Mouse (Mus musculus) lung, postnatal 0 days (tissue): ENCODE measurements around the gene Blvrb. TPM values are rescaled to one million over a fixed set of nuclear protein-coding genes. Genes with fewer than 3 reads are reported as not detected.

Experiments
- ATAC-seq: fragments of 200-750 bp; cut with Nextera tagmentation; 2 replicates; pipeline ENCODE4 v1.8.0; 2017; ENCODE audit warnings: moderate library complexity
- DNase-seq: peaks from one replicate; pipeline ENCODE4 v3.0.0-alpha.2; 2016; ENCODE audit warnings: low spot score
- H3K27ac ChIP-seq: fragments of 300-500 bp; sonication (generic); 2 replicates; pipeline ENCODE4 v1.5.1; 2014; ENCODE audit warnings: antibody characterized with exemption, mild to moderate bottlenecking, low read length, mixed read lengths
- H3K27me3 ChIP-seq: fragments of 300-500 bp; sonication (generic); replicated peaks from 2 replicates; pipeline ENCODE4 v1.6.1; 2014; ENCODE audit warnings: low read length, mixed read lengths; ENCODE audit not compliant: insufficient read depth
- H3K36me3 ChIP-seq: fragments of 300-500 bp; sonication (generic); 2 replicates; pipeline ENCODE4 v1.6.1; 2014; ENCODE audit warnings: low read length, mixed read lengths; ENCODE audit not compliant: insufficient read depth
- H3K4me1 ChIP-seq: fragments of 300-500 bp; sonication (generic); 2 replicates; pipeline ENCODE4 v1.6.1; 2014; ENCODE audit warnings: antibody characterized with exemption, low read depth, low read length, mixed read lengths; ENCODE audit not compliant: insufficient read depth
- H3K4me2 ChIP-seq: fragments of 300-500 bp; sonication (generic); replicated peaks from 2 replicates; pipeline ENCODE4 v1.6.1; 2014; ENCODE audit warnings: low read depth, mild to moderate bottlenecking, low read length, moderate library complexity, mixed read lengths
- H3K4me3 ChIP-seq: fragments of 300-500 bp; sonication (generic); 2 replicates; pipeline ENCODE4 v1.5.1; 2014; ENCODE audit warnings: low read depth, low read length
- H3K9ac ChIP-seq: fragments of 300-500 bp; sonication (generic); replicated peaks from 2 replicates; pipeline ENCODE4 v1.6.1; 2014; ENCODE audit warnings: low read depth, mild to moderate bottlenecking
- H3K9me3 ChIP-seq: fragments of 300-500 bp; sonication (generic); 2 replicates; pipeline ENCODE4 v1.6.1; 2016; ENCODE audit warnings: low read length, mixed read lengths
- CTCF ChIP-seq: IDR thresholded peaks from 2 replicates; pipeline ENCODE4 v1.5.1; 2016; ENCODE audit warnings: antibody characterized with exemption, mild to moderate bottlenecking
- EP300 ChIP-seq: IDR thresholded peaks from 2 replicates; pipeline ENCODE4 v1.6.1; 2016; ENCODE audit warnings: antibody characterized with exemption, mild to moderate bottlenecking, control low read depth
- WGBS: fragments of 180-500 bp; shearing (Covaris S2); extraction: QIAGEN DNeasy Blood & Tissue Kit; methylation state at CpG from one replicate; pipeline ENCODE4 v1.1.7; 2014; 5-methylcytosine and 5-hydroxymethylcytosine counted together
- polyA plus RNA-seq: library from polyadenylated mRNA; unstranded; fragments of >200 nt; fragmentation: Nextera tagmentation; extraction: Ambion mirVana; gene quantifications from 2 replicates; pipeline ENCODE4 v1.2.1, GENCODE M21; 2015

The Blvrb gene
- polyA plus RNA-seq, 1 experiment from 2014 or later = 63.4 TPM

DNA sequence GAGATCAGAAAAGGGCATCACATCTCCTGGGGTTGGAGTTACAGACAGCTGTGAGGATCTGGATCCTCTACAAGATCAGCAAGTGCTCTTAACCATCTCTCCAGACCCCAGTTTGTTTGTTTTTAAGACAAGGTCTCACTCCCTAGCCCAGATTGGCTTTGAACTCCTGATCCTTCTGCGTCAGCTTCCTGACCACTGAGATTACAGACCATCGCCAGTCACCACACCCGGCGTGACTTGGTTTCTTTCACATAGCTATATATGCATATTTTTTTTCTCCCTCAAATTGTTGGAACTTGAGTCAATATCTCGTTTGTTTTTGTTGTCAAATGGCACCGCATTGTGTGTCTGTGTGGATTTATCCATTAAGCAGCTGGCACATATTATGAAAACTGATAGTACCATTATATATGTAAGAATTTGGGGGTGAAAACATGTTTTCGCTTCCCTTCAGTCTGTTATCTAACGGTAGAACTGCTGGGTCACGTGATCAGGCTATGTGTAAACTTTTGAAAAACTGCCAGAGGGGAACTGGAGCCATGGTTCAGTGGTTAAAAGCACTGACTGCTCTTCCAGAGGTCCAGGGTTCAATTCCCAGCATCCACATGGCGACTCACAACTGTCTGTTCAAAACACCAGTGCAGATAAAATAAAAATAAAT lies 6.8 kb downstream of the Blvrb start:
- no peaks in the 10 kb centered on the region for H3K27me3 ChIP-seq
- DNase-seq (no peak), ATAC-seq (no peak)
- H3K4me1 ChIP-seq = no peaks in the 10 kb centered on the region
- TF ChIP-seq EP300 (no peak), CTCF (no peak)
- no peak overlapping the region for H3K27ac ChIP-seq
- H3K4me3 ChIP-seq = no peak overlapping the region
- no peaks in the 10 kb centered on the region for H3K9me3 ChIP-seq
- no peak overlapping the region for H3K4me2 ChIP-seq
- WGBS = 58% methylated on average over 10 of the region's 10 CpGs
- no peaks in the 10 kb centered on the region for H3K36me3 ChIP-seq
- no peak overlapping the region for H3K9ac ChIP-seq

DNA sequence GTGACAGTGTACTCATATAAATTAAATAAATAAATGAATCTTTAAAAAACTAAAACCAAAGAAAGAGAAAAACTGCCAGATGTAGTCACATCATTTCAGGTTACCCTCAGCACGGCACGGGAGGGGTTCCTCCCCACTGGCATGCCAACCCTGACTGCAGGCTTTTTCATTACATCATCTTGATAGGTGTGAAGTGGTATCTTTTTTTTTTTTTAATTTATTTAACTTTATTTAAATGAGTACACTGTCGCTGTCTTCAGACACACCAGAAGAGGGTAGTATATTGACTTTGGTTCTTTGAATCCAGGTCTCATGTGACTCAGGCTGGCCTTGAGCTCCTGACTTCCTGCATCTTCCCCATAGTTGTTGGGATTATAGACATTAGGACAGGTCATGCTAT lies 7.5 kb downstream of the Blvrb start:
- H3K4me3 ChIP-seq = no peak overlapping the region
- ATAC-seq (no peak), DNase-seq (no peak)
- no peaks in the 10 kb centered on the region for H3K36me3 ChIP-seq
- no peaks in the 10 kb centered on the region for H3K4me1 ChIP-seq
- H3K27me3 ChIP-seq = no peaks in the 10 kb centered on the region
- no peak overlapping the region for H3K27ac ChIP-seq
- H3K4me2 ChIP-seq = no peak overlapping the region
- H3K9me3 ChIP-seq = no peaks in the 10 kb centered on the region
- no peak overlapping the region for H3K9ac ChIP-seq
- TF ChIP-seq EP300 (no peak), CTCF (no peak)
- WGBS = 88% methylated on average over 3 of the region's 3 CpGs

DNA sequence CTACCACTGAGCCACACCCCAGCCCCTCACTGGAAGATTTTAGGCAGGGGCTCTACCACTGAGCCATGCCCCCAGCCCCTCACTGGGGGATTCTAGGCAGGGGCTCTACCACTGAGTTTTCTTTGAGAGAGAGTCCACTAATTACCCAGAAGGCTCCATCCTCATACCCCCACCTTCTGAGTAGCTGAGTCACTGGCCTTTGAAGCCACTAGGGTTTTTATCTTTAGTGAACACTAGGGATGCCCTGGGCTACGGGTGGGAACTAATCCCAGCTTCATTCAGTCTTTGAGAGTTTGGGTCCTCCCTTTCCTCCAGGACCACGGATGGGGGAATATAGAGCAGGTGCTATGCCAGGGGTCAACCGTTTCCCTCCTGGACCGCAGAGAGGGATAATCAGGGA lies 10.8 kb downstream of the Blvrb start:
- TF ChIP-seq EP300 = no peak
- Histone ChIP-seq H3K4me2 (no peak overlapping the region), H3K9ac (no peak overlapping the region), H3K4me3 (no peak overlapping the region), H3K36me3 (no peaks in the 10 kb centered on the region), H3K27ac (no peak overlapping the region), H3K9me3 (no peaks in the 10 kb centered on the region), H3K4me1 (no peaks in the 10 kb centered on the region), H3K27me3 (no peaks in the 10 kb centered on the region)
- ATAC-seq (no peak), DNase-seq (no peak)
- WGBS = 78% methylated on average over 4 of the region's 4 CpGs

DNA sequence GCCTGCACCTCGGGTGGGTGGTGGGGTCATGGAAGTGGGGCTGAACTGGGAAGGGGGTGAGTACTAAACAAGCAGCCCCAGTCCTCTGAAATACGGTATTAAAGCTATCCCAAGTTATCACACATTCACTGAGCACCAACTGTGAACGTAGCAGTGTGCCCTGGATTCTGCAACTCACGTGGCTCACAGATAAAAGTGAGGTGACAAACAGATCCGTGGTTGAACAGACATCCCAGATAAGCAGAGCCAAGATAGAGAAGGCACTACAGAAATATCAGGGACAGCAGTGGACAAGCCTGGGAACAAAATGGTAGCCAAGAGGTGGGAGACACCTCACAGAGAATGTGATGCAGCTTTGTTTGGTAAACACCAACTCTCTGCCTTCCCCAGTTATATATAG lies 11.9 kb downstream of the Blvrb start:
- Histone ChIP-seq H3K4me2 (no peak overlapping the region), H3K4me3 (no peak overlapping the region), H3K36me3 (no peaks in the 10 kb centered on the region), H3K27ac (no peak overlapping the region), H3K9me3 (no peaks in the 10 kb centered on the region), H3K9ac (no peak overlapping the region), H3K4me1 (no peaks in the 10 kb centered on the region), H3K27me3 (no peaks in the 10 kb centered on the region)
- TF ChIP-seq CTCF (no peak), EP300 (no peak)
- ATAC-seq (no peak), DNase-seq (no peak)
- 87% methylated on average over 5 of the region's 5 CpGs for WGBS

DNA sequence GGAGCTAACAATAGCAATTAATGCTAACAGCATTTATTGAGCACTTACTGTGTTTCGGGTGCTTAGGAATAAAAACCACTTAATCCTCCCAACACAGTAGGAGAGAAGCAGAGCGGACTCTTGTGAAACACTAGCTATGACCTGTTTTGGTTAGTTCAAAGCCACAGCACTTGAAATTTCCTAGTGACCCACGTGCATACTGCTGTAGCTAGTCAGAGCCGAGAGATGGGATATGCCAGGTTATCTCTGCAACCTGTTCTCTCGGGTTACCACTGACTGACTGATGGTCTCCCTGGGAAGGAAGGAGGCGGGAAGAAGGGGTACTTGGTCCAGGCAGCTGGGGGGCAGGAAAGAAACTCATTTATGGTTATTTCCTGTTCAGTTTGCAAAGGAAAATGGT lies 12.7 kb downstream of the Blvrb start:
- 61% methylated on average over 6 of the region's 6 CpGs for WGBS
- no peak for ATAC-seq
- Histone ChIP-seq H3K4me3 (no peak overlapping the region), H3K27me3 (no peaks in the 10 kb centered on the region), H3K4me1 (no peaks in the 10 kb centered on the region), H3K9me3 (no peaks in the 10 kb centered on the region), H3K36me3 (no peaks in the 10 kb centered on the region), H3K9ac (no peak overlapping the region), H3K4me2 (no peak overlapping the region), H3K27ac (no peak overlapping the region)
- no peak for TF ChIP-seq EP300
- TF ChIP-seq CTCF = no peak
- DNase-seq = no peak

DNA sequence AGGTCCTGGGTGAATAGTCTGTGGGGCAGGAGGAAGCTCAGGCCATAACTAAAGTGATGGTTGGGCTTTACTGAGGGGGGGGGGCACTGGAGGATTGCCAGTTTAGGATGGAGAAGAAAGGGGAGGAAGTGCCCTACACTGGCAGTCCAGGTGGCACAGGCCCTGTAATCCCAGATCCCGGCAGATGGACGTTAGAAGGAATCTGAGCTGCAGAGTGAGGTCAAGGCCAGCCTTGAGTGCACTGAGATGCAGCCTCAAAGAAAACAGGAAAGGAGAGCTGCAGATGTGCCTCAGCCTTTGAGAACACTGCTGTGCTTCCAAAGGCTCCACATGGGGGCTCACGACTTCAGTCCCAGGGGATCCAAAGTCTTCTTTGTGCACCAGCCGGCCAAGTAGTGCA lies 19.9 kb downstream of the Blvrb start:
- no peak for ATAC-seq
- H3K4me3 ChIP-seq = no peak overlapping the region
- 40% methylated on average over 4 of the region's 4 CpGs for WGBS
- no peak for DNase-seq
- H3K4me2 ChIP-seq = no peak overlapping the region
- no peak for TF ChIP-seq EP300
- TF ChIP-seq CTCF = no peak
- H3K27me3 ChIP-seq = no peaks in the 10 kb centered on the region
- no peak overlapping the region for H3K9ac ChIP-seq
- H3K27ac ChIP-seq = no peak overlapping the region
- H3K9me3 ChIP-seq = no peaks in the 10 kb centered on the region
- no peaks in the 10 kb centered on the region for H3K36me3 ChIP-seq
- no peaks in the 10 kb centered on the region for H3K4me1 ChIP-seq
